Comparison of ENCODE assay signal across 8 mouse cellular contexts in genomic region chr12:81402187-81402586, GRCm38 (mm10). TPM values are rescaled to one million over a fixed set of nuclear protein-coding genes. Genes with fewer than 3 reads are reported as not detected.
DNase-seq lines count a peak whose midpoint lies in the region; ATAC-seq and TF ChIP-seq lines count a peak whose summit lies in the region.

No protein-coding gene starts in this region.

- peaks cover 4% of the 10 kb centered on the region for H3K4me1 ChIP-seq in G1E (ENCODE audit: insufficient read depth, low read depth, low read length)
- H3K4me1 ChIP-seq in kidney, embryonic 16.5 days (ENCODE audit: insufficient read depth, low read length): no peaks in the 10 kb centered on the region
- H3K4me1 ChIP-seq in limb, embryonic 13.5 days: no peaks in the 10 kb centered on the region

- no peak overlapping the region for H3K27ac ChIP-seq in kidney, embryonic 16.5 days (ENCODE audit: low read length)
- H3K27ac ChIP-seq in limb, embryonic 13.5 days: no peak overlapping the region

- TF ChIP-seq CTCF in G1E (IDR thresholded peaks at IDR 0.05; ENCODE audit: low read depth, low read length): peak; percentile 63

- H3K36me3 ChIP-seq in G1E (replicated peaks): peaks cover 4% of the 10 kb centered on the region
- no peaks in the 10 kb centered on the region for H3K36me3 ChIP-seq in kidney, embryonic 16.5 days (ENCODE audit: insufficient read depth, low read length)
- no peaks in the 10 kb centered on the region; the same call in 1 of the 2 replicates for H3K36me3 ChIP-seq in limb, embryonic 13.5 days

- H3K9ac ChIP-seq in kidney, embryonic 16.5 days (replicated peaks; ENCODE audit: low read length): no peak overlapping the region
- H3K9ac ChIP-seq in limb, embryonic 13.5 days: no peak overlapping the region

- ATAC-seq in G1E (ENCODE audit: extremely low read depth, insufficient number of reproducible peaks, low FRiP score, poor library complexity, severe bottlenecking): peak; percentile 54
- 0 out of 2 replicates have a peak, but pooled peaks have one; percentile 51 for ATAC-seq in kidney, embryonic 16.5 days (ENCODE audit: low FRiP score, low TSS enrichment)
- peak; percentile 51; the same call in 1 of the 2 replicates for ATAC-seq in limb, embryonic 13.5 days (ENCODE audit: low FRiP score, low read depth)
- ATAC-seq in erythroid progenitor cell, adult 5-6 weeks (replicated peaks; ENCODE audit: low FRiP score, poor library complexity, severe bottlenecking): no peak

- no peak overlapping the region for H3K4me2 ChIP-seq in kidney, embryonic 16.5 days (replicated peaks; ENCODE audit: low read depth, low read length)
- H3K4me2 ChIP-seq in limb, embryonic 13.5 days (replicated peaks): no peak overlapping the region

- no peaks in the 10 kb centered on the region for H3K9me3 ChIP-seq in G1E (replicated peaks)
- no peaks in the 10 kb centered on the region for H3K9me3 ChIP-seq in kidney, embryonic 16.5 days (ENCODE audit: low read length)
- H3K9me3 ChIP-seq in limb, embryonic 13.5 days: no peaks in the 10 kb centered on the region

- DNase-seq in 3T3-L1 (ENCODE audit: low read depth, low spot score) (peak; percentile 76), G1E (ENCODE audit: low spot score) (peak; percentile 28)
- DNase-seq in cerebellum, adult 11-12 months: peak; percentile 49
- peak; percentile 43 to 88 for DNase-seq in frontal cortex, adult 2 months (ENCODE audit: extremely low spot score in 1 of 2, low spot score in 1 of 2)
- DNase-seq in ovary, postnatal 14 days (ENCODE audit: low spot score): peak; percentile 52

- no peaks in the 10 kb centered on the region for H3K27me3 ChIP-seq in G1E (ENCODE audit: insufficient read depth, low read length)
- no peaks in the 10 kb centered on the region for H3K27me3 ChIP-seq in kidney, embryonic 16.5 days (ENCODE audit: insufficient read depth, low read length)
- no peaks in the 10 kb centered on the region for H3K27me3 ChIP-seq in limb, embryonic 13.5 days

- WGBS in kidney, embryonic 16.5 days: 20% methylated on average over 1 of the region's 1 CpGs
- WGBS in limb, embryonic 13.5 days: 16% methylated on average over 1 of the region's 1 CpGs

- no peak overlapping the region for H3K4me3 ChIP-seq in G1E (ENCODE audit: low read depth, low read length)
- no peak overlapping the region for H3K4me3 ChIP-seq in kidney, embryonic 16.5 days (ENCODE audit: low read length)
- H3K4me3 ChIP-seq in limb, embryonic 13.5 days: no peak overlapping the region

RNA-seq across cellular contexts. Expression of gene Adam4, which starts 19.6 kb away (rescaled TPM):
- total RNA-seq in G1E (2014; fragmentation: Nextera tagmentation) (2.6 and 3.0 TPM in 2 replicates), G1E (2017) (0.99 and 1.5 TPM in 2 replicates)
- not detected in 2 replicates for polyA plus RNA-seq in G1E (2012)
- polyA plus RNA-seq in frontal cortex, adult 2 months (2012; rRNA removed): 1.3 and 1.6 TPM in 2 replicates
- polyA plus RNA-seq in kidney, embryonic 16.5 days (2015; fragmentation: Nextera tagmentation; extraction: Ambion mirVana): 0.36 and 0.81 TPM in 2 replicates
- 0.56 and 0.59 TPM in 2 replicates for polyA plus RNA-seq in limb, embryonic 13.5 days (2015; fragmentation: Nextera tagmentation; extraction: Ambion mirVana)
- total RNA-seq in erythroid progenitor cell, adult 5-6 weeks (2015; ENCODE audit: low replicate concordance): 1.8 TPM in 1 of 2 replicates, not detected in the other
- total RNA-seq in erythroid progenitor cell, adult 5-6 weeks (2017; ENCODE audit: low replicate concordance): 0.77 TPM in 1 of 2 replicates, not detected in the other

RNA-seq across cellular contexts. Expression of gene Gm4787, which starts 22.9 kb away (rescaled TPM):
- 0.68 and 2.2 TPM in 2 replicates for total RNA-seq in G1E (2014; fragmentation: Nextera tagmentation)
- 0.70 and 0.82 TPM in 2 replicates for total RNA-seq in G1E (2017)
- not detected in 2 replicates for polyA plus RNA-seq in G1E (2012)
- polyA plus RNA-seq in frontal cortex, adult 2 months (2012; rRNA removed): 1.6 and 1.8 TPM in 2 replicates
- polyA plus RNA-seq in kidney, embryonic 16.5 days (2015; fragmentation: Nextera tagmentation; extraction: Ambion mirVana): 0.24 and 0.29 TPM in 2 replicates
- polyA plus RNA-seq in limb, embryonic 13.5 days (2015; fragmentation: Nextera tagmentation; extraction: Ambion mirVana): 0.22 and 0.28 TPM in 2 replicates
- not detected in 2 replicates for total RNA-seq in erythroid progenitor cell, adult 5-6 weeks (2015; ENCODE audit: low replicate concordance)
- not detected in 2 replicates for total RNA-seq in erythroid progenitor cell, adult 5-6 weeks (2017; ENCODE audit: low replicate concordance)
